Mouse (Mus musculus): ENCODE measurements around the gene Cacng7. TPM values are rescaled to one million over a fixed set of nuclear protein-coding genes. Genes with fewer than 3 reads are reported as not detected.
A peak's percentile ranks its signal among the peaks of the same experiment; 100 is the strongest.
"Not testable (repeated sequence)": the region's sequence is repeated elsewhere in the genome, so short reads cannot be mapped to it uniquely, and the experiment has no call there.

The Cacng7 gene
- polyA plus RNA-seq, 1 experiment from 2014 or later, result 0.32 TPM

- Histone ChIP-seq H3K9ac (peak overlapping the region; percentile 84), H3K4me3 (peak overlapping the region; percentile 55), H3K4me2 (peak overlapping the region; percentile 92), H3K4me1 (replicated peaks) (peaks cover 50% of the 10 kb centered on the region), H3K36me3 (peaks cover 38% of the 10 kb centered on the region), H3K27ac (ENCODE audit: poor library complexity, severe bottlenecking) (peak overlapping the region; percentile 91)
- not testable (repeated sequence) for H3K27me3 ChIP-seq (replicated peaks); ATAC-seq (ENCODE audit: insufficient number of reproducible peaks, low FRiP score); H3K9me3 ChIP-seq (replicated peaks)
- 59% methylated on average over 12 of the region's 12 CpGs for WGBS
Observed at GRCm38 (mm10) chr7:3292271-3292670, 40.5 kb upstream of the Cacng7 start.

- Histone ChIP-seq H3K9me3 (replicated peaks) (no peaks in the 10 kb centered on the region), H3K4me1 (replicated peaks) (peaks cover 56% of the 10 kb centered on the region), H3K4me3 (peak overlapping the region; percentile 55), H3K9ac (peak overlapping the region; percentile 84), H3K27me3 (replicated peaks) (no peaks in the 10 kb centered on the region), H3K4me2 (peak overlapping the region; percentile 92), H3K27ac (ENCODE audit: poor library complexity, severe bottlenecking) (peak overlapping the region; percentile 91), H3K36me3 (peaks cover 43% of the 10 kb centered on the region)
- ATAC-seq (ENCODE audit: insufficient number of reproducible peaks, low FRiP score), result peak; percentile 79
- WGBS, result under 1% methylated on average over 14 of the region's 14 CpGs
Observed at GRCm38 (mm10) chr7:3292791-3293190, 40.0 kb upstream of the Cacng7 start.

GRCm38 (mm10) chr7:3294794-3295193, 38.0 kb upstream of the Cacng7 start:
- H3K4me2 ChIP-seq, result peak overlapping the region; percentile 18; the same call in 1 of the 2 replicates
- H3K4me1 ChIP-seq (replicated peaks), result peaks cover 68% of the 10 kb centered on the region
- H3K36me3 ChIP-seq, result peaks cover 58% of the 10 kb centered on the region

DNA sequence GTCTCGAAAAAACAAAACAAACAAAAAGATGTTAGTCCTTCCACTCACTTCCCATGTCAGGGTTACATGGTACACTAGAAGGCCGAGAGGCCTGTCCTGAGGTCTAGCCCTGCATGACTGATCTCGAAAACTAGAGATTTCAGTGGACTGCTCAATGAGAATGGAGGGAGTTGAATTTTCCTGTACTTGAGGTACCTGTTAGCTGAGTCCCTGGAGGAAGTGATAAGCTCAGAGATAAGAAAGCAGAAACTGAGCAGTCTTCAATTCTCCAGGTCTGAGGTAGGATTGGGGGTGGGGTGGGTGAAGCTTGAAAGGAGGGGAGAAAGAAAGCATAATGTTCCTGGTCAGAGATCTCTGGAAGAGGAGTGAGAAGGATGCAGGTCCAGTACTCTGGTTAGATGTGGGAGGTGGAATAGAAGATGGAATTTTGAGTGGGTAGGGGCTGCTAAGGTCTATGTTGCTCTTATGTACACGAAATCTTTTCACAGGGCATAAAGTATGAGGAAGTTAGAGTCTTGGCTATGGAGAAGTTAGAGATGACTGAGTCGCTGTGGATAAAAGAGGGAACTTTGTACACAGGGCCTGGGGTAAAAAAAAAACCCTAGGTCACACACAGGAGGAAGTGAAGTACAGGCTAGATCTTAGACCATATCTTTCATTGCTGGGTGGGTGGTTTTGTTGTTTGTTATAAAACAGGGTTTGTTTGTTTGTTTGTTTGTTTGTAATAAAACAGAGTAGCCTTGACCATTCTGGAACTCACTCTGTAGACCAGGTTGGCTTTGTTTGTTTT, 37.2 kb upstream of the Cacng7 start:
- Histone ChIP-seq H3K4me1 (replicated peaks) (peaks cover 71% of the 10 kb centered on the region), H3K27ac (ENCODE audit: poor library complexity, severe bottlenecking) (no peak overlapping the region), H3K36me3 (peaks cover 65% of the 10 kb centered on the region), H3K4me2 (peak overlapping the region; percentile 18; the same call in 1 of the 2 replicates), H3K9ac (no peak overlapping the region), H3K9me3 (replicated peaks) (no peaks in the 10 kb centered on the region), H3K4me3 (no peak overlapping the region), H3K27me3 (replicated peaks) (no peaks in the 10 kb centered on the region)
- 75% methylated on average over 5 of the region's 5 CpGs for WGBS
- no peak for ATAC-seq (ENCODE audit: insufficient number of reproducible peaks, low FRiP score)

More at GRCm38 (mm10) chr7:3294794-3295193, 38.0 kb upstream of the Cacng7 start:
- Histone ChIP-seq H3K9ac (no peak overlapping the region), H3K9me3 (replicated peaks) (no peaks in the 10 kb centered on the region), H3K4me3 (no peak overlapping the region), H3K27me3 (replicated peaks) (no peaks in the 10 kb centered on the region), H3K27ac (ENCODE audit: poor library complexity, severe bottlenecking) (no peak overlapping the region)
- 83% methylated on average over 1 of the region's 1 CpGs for WGBS
- ATAC-seq (ENCODE audit: insufficient number of reproducible peaks, low FRiP score), result no peak

DNA sequence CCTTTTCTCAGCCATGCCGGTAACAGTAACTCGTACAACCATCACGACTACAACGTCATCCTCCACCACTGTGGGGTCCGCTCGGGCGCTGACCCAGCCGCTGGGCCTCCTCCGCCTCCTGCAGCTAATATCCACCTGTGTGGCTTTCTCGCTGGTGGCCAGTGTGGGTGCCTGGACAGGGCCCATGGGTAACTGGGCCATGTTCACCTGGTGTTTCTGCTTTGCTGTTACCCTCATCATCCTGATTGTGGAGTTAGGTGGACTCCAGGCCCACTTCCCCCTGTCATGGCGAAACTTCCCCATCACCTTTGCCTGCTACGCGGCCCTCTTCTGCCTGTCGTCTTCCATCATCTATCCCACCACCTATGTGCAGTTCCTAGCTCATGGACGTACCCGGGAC, 36.0 kb upstream of the Cacng7 start:
- no peak for ATAC-seq (ENCODE audit: insufficient number of reproducible peaks, low FRiP score)
- peaks cover 71% of the 10 kb centered on the region for H3K4me1 ChIP-seq (replicated peaks)
- no peak overlapping the region for H3K4me3 ChIP-seq
- no peaks in the 10 kb centered on the region for H3K27me3 ChIP-seq (replicated peaks)
- no peaks in the 10 kb centered on the region for H3K9me3 ChIP-seq (replicated peaks)
- no peak overlapping the region for H3K27ac ChIP-seq (ENCODE audit: poor library complexity, severe bottlenecking)
- 90% methylated on average over 16 of the region's 16 CpGs for WGBS
- peaks cover 65% of the 10 kb centered on the region for H3K36me3 ChIP-seq
- 0 out of 2 replicates have a peak overlapping the region, but pooled peaks have one; percentile 52 for H3K9ac ChIP-seq
- H3K4me2 ChIP-seq, result peak overlapping the region; percentile 64

- no peak overlapping the region for H3K4me2 ChIP-seq
- no peak overlapping the region for H3K9ac ChIP-seq
- no peak overlapping the region for H3K4me3 ChIP-seq
- H3K36me3 ChIP-seq, result peaks cover 49% of the 10 kb centered on the region
- H3K27ac ChIP-seq (ENCODE audit: poor library complexity, severe bottlenecking), result no peak overlapping the region
- no peaks in the 10 kb centered on the region for H3K9me3 ChIP-seq (replicated peaks)
- no peak for ATAC-seq (ENCODE audit: insufficient number of reproducible peaks, low FRiP score)
- 53% methylated on average over 7 of the region's 7 CpGs for WGBS
- H3K4me1 ChIP-seq (replicated peaks), result peaks cover 75% of the 10 kb centered on the region
- peaks cover 12% of the 10 kb centered on the region for H3K27me3 ChIP-seq (replicated peaks)
Observed at GRCm38 (mm10) chr7:3299941-3300617, 32.7 kb upstream of the Cacng7 start.

DNA sequence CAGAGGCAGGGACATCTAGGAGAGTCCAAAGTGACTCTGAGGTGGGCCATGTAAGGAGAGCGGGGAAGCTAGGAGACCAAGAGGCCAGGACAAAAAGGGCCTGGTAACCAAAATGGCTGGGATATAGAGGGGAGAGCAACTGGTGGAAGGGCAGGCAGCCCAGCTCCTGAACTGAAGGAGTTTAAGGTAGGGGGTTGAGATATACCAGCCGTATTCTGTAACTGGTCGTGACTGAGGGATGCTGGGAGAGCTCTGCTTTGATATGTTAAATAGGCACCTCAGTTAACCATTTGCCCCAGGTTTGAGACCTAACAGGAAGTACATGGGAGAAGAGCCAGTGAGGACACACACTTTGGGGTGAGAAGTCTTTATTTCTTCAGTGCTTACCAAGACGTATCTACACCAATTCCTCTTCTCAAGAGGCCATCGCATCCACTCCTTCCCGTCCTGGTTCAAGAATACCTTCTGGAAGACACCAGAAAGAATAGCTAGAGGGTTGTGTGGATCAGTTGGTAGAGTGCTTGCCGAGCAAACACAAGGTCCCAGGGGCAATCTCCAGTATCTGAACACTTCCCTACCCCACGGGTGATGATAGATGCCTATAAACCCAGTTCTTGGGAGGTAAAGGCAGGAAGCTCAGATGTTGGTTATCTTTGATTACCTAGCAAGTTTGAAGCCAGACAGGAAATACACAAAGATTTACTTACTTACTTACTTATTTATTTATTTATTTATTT, 31.7 kb upstream of the Cacng7 start:
- H3K4me2 ChIP-seq, result peak overlapping the region; percentile 74; the same call in 1 of the 2 replicates
- no peaks in the 10 kb centered on the region for H3K9me3 ChIP-seq (replicated peaks)
- no peak overlapping the region for H3K9ac ChIP-seq
- 44% methylated on average over 8 of the region's 8 CpGs for WGBS
- H3K4me3 ChIP-seq, result no peak overlapping the region
- peaks cover 39% of the 10 kb centered on the region for H3K36me3 ChIP-seq
- no peak overlapping the region for H3K27ac ChIP-seq (ENCODE audit: poor library complexity, severe bottlenecking)
- H3K27me3 ChIP-seq (replicated peaks), result peaks cover 22% of the 10 kb centered on the region
- ATAC-seq (ENCODE audit: insufficient number of reproducible peaks, low FRiP score), result no peak
- H3K4me1 ChIP-seq (replicated peaks), result peaks cover 71% of the 10 kb centered on the region

GRCm38 (mm10) chr7:3301628-3302555, 30.9 kb upstream of the Cacng7 start:
- 4% methylated on average over 33 of the region's 33 CpGs for WGBS
- no peaks in the 10 kb centered on the region for H3K9me3 ChIP-seq (replicated peaks)
- H3K27ac ChIP-seq (ENCODE audit: poor library complexity, severe bottlenecking), result peak overlapping the region; percentile 34; the same call in 1 of the 2 replicates
- H3K4me3 ChIP-seq, result peak overlapping the region; percentile 40
- H3K36me3 ChIP-seq, result peaks cover 30% of the 10 kb centered on the region
- H3K4me2 ChIP-seq, result peak overlapping the region; percentile 74
- H3K4me1 ChIP-seq (replicated peaks), result peaks cover 64% of the 10 kb centered on the region
- H3K27me3 ChIP-seq (replicated peaks), result peaks cover 27% of the 10 kb centered on the region
- peak; percentile 35; the same call in 1 of the 2 replicates for ATAC-seq (ENCODE audit: insufficient number of reproducible peaks, low FRiP score)
- peak overlapping the region; percentile 68 for H3K9ac ChIP-seq

- H3K4me1 ChIP-seq (replicated peaks), result peaks cover 56% of the 10 kb centered on the region
- WGBS, result 2% methylated on average over 16 of the region's 16 CpGs
- peak overlapping the region; percentile 40 for H3K4me3 ChIP-seq
- no peaks in the 10 kb centered on the region for H3K9me3 ChIP-seq (replicated peaks)
- peak overlapping the region; percentile 68 for H3K9ac ChIP-seq
- peak overlapping the region; percentile 34; the same call in 1 of the 2 replicates for H3K27ac ChIP-seq (ENCODE audit: poor library complexity, severe bottlenecking)
- ATAC-seq (ENCODE audit: insufficient number of reproducible peaks, low FRiP score), result 0 out of 2 replicates have a peak, but pooled peaks have one; percentile 18
- H3K36me3 ChIP-seq, result peaks cover 22% of the 10 kb centered on the region
- peaks cover 27% of the 10 kb centered on the region for H3K27me3 ChIP-seq (replicated peaks)
- peak overlapping the region; percentile 74 for H3K4me2 ChIP-seq
Observed at GRCm38 (mm10) chr7:3302556-3303275, 30.0 kb upstream of the Cacng7 start.

Data from heart, embryonic 12.5 days (tissue).